Mouse (Mus musculus) brain, embryonic 14.5 days (tissue): ENCODE measurements around the gene Aldh4a1.

Source experiments
- CTCF ChIP-seq: fragments of 200-500 bp; IDR thresholded peaks from 2 replicates; pipeline ENCODE4 v1.5.1; 2012; ENCODE audit warnings: inconsistent platforms, mild to moderate bottlenecking, moderate library complexity, borderline replicate concordance; ENCODE audit not compliant: insufficient read depth, insufficient read length; ENCODE audit errors: extremely low read depth
- POLR2A ChIP-seq: fragments of 200-500 bp; IDR thresholded peaks from 2 replicates; pipeline ENCODE4 v1.6.1; 2012; ENCODE audit warnings: mild to moderate bottlenecking, inconsistent platforms, borderline replicate concordance; ENCODE audit not compliant: poor library complexity, insufficient read depth, insufficient read length, severe bottlenecking; ENCODE audit errors: extremely low read depth

- TF ChIP-seq CTCF (no peak), POLR2A (no peak)
Observed at GRCm38 (mm10) chr4:139641829-139642425, 19.3 kb downstream of the Aldh4a1 start.
